Mouse (Mus musculus) E14TG2a.4 (cell line): ENCODE results near the gene Sdk2.
A peak's percentile ranks its signal among the peaks of the same experiment; 100 is the strongest.

Experiments
- H3K27me3 ChIP-seq: 2 replicates; pipeline ENCODE4 v1.6.1; 2014; ENCODE audit warnings: low read length, control low read depth; ENCODE audit not compliant: insufficient read depth
- H3K36me3 ChIP-seq: 2 replicates; pipeline ENCODE4 v1.6.1; 2014; ENCODE audit warnings: low read length, control low read depth; ENCODE audit not compliant: insufficient read depth
- H3K4me1 ChIP-seq: replicated peaks from 2 replicates; pipeline ENCODE4 v1.6.1; 2014; ENCODE audit warnings: low read depth, low read length, control low read depth
- H3K4me3 ChIP-seq: replicated peaks from 2 replicates; pipeline ENCODE4 v1.5.1; 2014; ENCODE audit warnings: mild to moderate bottlenecking, low read length
- H3K9me3 ChIP-seq: 2 replicates; pipeline ENCODE4 v1.6.1; 2014; ENCODE audit warnings: low read length, control low read depth
- CTCF ChIP-seq: conservative IDR thresholded peaks from 2 replicates; pipeline ENCODE4 v1.5.1; 2014; ENCODE audit warnings: low read length
- NANOG ChIP-seq: IDR thresholded peaks from 2 replicates; pipeline ENCODE4 v1.6.1; 2014; ENCODE audit warnings: borderline replicate concordance, low read length, mixed read lengths
- POU5F1 ChIP-seq: IDR thresholded peaks from 2 replicates; pipeline ENCODE4 v1.6.1; 2014; ENCODE audit warnings: low read length, borderline replicate concordance

The Sdk2 gene

GRCm38 (mm10) chr11:113748797-113749521 lies 317.9 kb downstream of the Sdk2 start:
- H3K36me3 ChIP-seq = peaks cover 40% of the 10 kb centered on the region
- no peak for TF ChIP-seq CTCF
- TF ChIP-seq POU5F1 = no peak
- TF ChIP-seq NANOG = no peak
- no peaks in the 10 kb centered on the region for H3K27me3 ChIP-seq
- peak overlapping the region; percentile 94 for H3K4me3 ChIP-seq
- H3K9me3 ChIP-seq = no peaks in the 10 kb centered on the region
- H3K4me1 ChIP-seq = peaks cover 72% of the 10 kb centered on the region

- no peaks in the 10 kb centered on the region for H3K27me3 ChIP-seq
- peaks cover 69% of the 10 kb centered on the region for H3K4me1 ChIP-seq
- TF ChIP-seq POU5F1 (no peak), CTCF (no peak), NANOG (no peak)
- H3K4me3 ChIP-seq = peak overlapping the region; percentile 94
- H3K9me3 ChIP-seq = no peaks in the 10 kb centered on the region
- peaks cover 47% of the 10 kb centered on the region for H3K36me3 ChIP-seq
These were observed 319.0 kb downstream of the Sdk2 start for GRCm38 (mm10) chr11:113747725-113748380.

- Histone ChIP-seq H3K36me3 (peaks cover 55% of the 10 kb centered on the region), H3K27me3 (no peaks in the 10 kb centered on the region), H3K4me3 (peak overlapping the region; percentile 94), H3K4me1 (peaks cover 68% of the 10 kb centered on the region), H3K9me3 (no peaks in the 10 kb centered on the region)
- TF ChIP-seq POU5F1 = no peak
- TF ChIP-seq CTCF = no peak
- no peak for TF ChIP-seq NANOG
These were observed 319.8 kb downstream of the Sdk2 start for GRCm38 (mm10) chr11:113747056-113747455.

- Histone ChIP-seq H3K27me3 (no peaks in the 10 kb centered on the region), H3K4me3 (no peak overlapping the region), H3K9me3 (no peaks in the 10 kb centered on the region), H3K36me3 (peaks cover 66% of the 10 kb centered on the region), H3K4me1 (peaks cover 77% of the 10 kb centered on the region)
- TF ChIP-seq CTCF = no peak
- TF ChIP-seq NANOG = no peak
- no peak for TF ChIP-seq POU5F1
These were observed 320.9 kb downstream of the Sdk2 start for GRCm38 (mm10) chr11:113745961-113746360.

- H3K4me3 ChIP-seq = no peak overlapping the region
- H3K36me3 ChIP-seq = peaks cover 80% of the 10 kb centered on the region
- peaks cover 81% of the 10 kb centered on the region for H3K4me1 ChIP-seq
- no peaks in the 10 kb centered on the region for H3K9me3 ChIP-seq
- no peaks in the 10 kb centered on the region for H3K27me3 ChIP-seq
- TF ChIP-seq NANOG = no peak
- TF ChIP-seq CTCF = peak; percentile 92
These were observed 323.8 kb downstream of the Sdk2 start for GRCm38 (mm10) chr11:113742998-113743397.

- TF ChIP-seq POU5F1 (no peak), NANOG (no peak), CTCF (no peak)
- peaks cover 82% of the 10 kb centered on the region for H3K4me1 ChIP-seq
- peaks cover 94% of the 10 kb centered on the region for H3K36me3 ChIP-seq
- H3K27me3 ChIP-seq = no peaks in the 10 kb centered on the region
- peaks cover 5% of the 10 kb centered on the region; the same call in 1 of the 2 replicates for H3K9me3 ChIP-seq
- H3K4me3 ChIP-seq = no peak overlapping the region
These were observed 326.7 kb downstream of the Sdk2 start for GRCm38 (mm10) chr11:113740100-113740499.

GRCm38 (mm10) chr11:113739213-113739612 lies 327.6 kb downstream of the Sdk2 start:
- Histone ChIP-seq H3K36me3 (peaks cover 90% of the 10 kb centered on the region), H3K9me3 (peaks cover 5% of the 10 kb centered on the region; the same call in 1 of the 2 replicates), H3K27me3 (no peaks in the 10 kb centered on the region), H3K4me3 (peak overlapping the region; percentile 17; the same call in 1 of the 2 replicates), H3K4me1 (peaks cover 90% of the 10 kb centered on the region)
- TF ChIP-seq CTCF (no peak), NANOG (no peak), POU5F1 (no peak)

- H3K27me3 ChIP-seq = no peaks in the 10 kb centered on the region
These were observed 328.9 kb downstream of the Sdk2 start for GRCm38 (mm10) chr11:113737912-113738311.

More at GRCm38 (mm10) chr11:113737912-113738311, 328.9 kb downstream of the Sdk2 start:
- Histone ChIP-seq H3K36me3 (peaks cover 93% of the 10 kb centered on the region), H3K4me3 (no peak overlapping the region), H3K4me1 (peaks cover 98% of the 10 kb centered on the region), H3K9me3 (peaks cover 5% of the 10 kb centered on the region; the same call in 1 of the 2 replicates)
- TF ChIP-seq NANOG (no peak), CTCF (no peak), POU5F1 (no peak)
